Mouse (Mus musculus): ENCODE results near the gene Mrc1.
"Not testable (repeated sequence)": the region's sequence is repeated elsewhere in the genome, so short reads cannot be mapped to it uniquely, and the experiment has no call there.

DNA sequence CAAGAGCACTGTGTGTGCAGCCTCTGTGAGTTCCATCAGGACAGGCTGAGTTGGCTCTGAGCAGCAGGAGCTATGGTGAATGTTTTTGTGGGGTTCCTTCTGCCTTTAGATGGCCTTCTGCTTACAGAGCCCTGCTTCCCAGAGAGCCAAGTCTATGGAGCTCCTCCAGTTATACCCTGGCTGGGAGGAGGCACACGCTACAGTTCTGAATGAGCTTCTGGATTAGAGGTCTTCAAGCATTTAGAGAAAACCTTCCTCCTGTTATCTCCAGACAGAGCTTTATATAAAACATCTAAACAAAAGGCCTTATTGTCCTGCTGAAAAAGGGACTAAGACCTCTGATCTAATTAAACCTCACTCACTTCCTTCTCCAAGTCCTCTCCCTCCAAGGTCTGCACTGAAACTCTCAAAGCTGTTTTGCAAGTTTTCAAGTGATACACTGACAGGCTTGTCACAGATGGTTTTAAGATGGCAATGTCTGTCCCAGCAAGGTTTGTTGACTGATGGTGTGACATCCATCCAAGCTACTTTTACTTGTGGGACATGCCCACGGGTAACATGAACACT is 28.2 kb upstream of the Mrc1 start:
- not testable (repeated sequence) for TF ChIP-seq CTCF (conservative IDR thresholded peaks at IDR 0.05 in 1 of 2, IDR thresholded peaks at IDR 0.05 in 1 of 2; ENCODE audit: low read depth in 2 of 2, low read length in 2 of 2); MAFK (IDR thresholded peaks at IDR 0.05; ENCODE audit: insufficient replicate concordance, low read length); MAX (IDR thresholded peaks at IDR 0.05; ENCODE audit: low read length); POLR2A (IDR thresholded peaks at IDR 0.05; ENCODE audit: low read depth, low read length)
